Mouse (Mus musculus): Measurements from ENCODE around the gene 4632433K11Rik.

4632433K11Rik gene

DNA sequence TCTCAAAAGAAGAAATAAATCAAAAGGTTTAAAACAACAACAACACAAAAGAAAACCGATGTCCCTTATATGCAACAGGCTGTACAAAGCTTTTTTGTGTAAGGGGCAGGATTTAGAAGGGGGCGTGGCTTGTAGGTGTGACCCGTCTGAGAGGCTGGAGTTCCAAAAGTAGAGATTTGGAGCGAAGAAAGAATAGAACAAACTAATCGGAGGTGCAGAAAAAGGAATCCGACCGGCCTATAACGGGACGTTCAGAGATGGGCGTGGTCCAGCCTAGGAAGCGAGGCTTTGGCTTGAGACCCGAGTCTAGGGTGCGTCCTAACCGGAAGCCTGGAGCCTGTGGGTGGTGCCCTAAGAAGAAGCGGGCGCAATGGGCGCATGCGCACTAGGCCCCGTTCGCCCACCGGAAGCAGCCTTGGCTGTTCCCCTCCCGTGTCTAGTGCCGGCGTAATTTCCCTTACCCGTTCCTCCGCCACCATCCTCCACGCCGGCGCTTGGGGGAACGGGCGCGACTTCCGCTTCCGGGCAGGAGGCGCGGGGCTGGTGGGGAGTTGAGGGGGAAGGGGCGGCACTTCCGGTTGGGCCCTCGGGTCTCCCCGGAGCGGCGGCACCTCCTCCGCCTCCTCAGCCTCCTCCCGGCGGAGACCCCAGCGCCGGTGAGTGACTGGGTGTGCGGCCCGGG lies 13.8 kb upstream of the 4632433K11Rik start, which contains the start of the genes Zfp865 and Ccdc106:
Gene Zfp865 (plus strand): TSS at position 377 of the 682 bp plus-strand sequence.
Gene Ccdc106 (plus strand): TSS at position 554 of the 682 bp plus-strand sequence.
- peak; percentile 97 to 99 for DNase-seq (ENCODE audit: low spot score in 2 of 2)

GRCm38 (mm10) chr7:5020685-5021084 lies 13.2 kb upstream of the 4632433K11Rik start:
- no peak for DNase-seq (ENCODE audit: low spot score in 2 of 2)

DNA sequence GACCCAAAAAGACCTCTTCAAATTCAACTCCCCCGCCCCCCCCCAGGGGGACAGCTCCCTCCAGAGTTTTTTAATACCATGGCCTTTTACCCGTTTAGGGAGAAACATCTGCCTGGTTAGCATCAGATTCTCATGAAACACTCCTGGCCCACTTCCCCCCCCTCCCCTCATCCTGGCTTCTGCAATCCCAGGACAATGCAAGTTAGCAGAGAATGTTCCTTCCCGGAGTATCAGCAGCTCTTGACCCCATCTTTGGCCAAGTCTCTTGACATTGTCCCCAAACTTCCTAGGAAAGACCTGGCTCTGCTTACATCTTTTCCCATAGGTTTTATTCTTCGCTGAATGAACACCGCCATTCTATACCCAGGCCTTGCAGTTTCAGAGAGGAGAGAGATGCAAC lies 12.7 kb upstream of the 4632433K11Rik start:
- DNase-seq (ENCODE audit: low spot score in 2 of 2), result no peak

DNA sequence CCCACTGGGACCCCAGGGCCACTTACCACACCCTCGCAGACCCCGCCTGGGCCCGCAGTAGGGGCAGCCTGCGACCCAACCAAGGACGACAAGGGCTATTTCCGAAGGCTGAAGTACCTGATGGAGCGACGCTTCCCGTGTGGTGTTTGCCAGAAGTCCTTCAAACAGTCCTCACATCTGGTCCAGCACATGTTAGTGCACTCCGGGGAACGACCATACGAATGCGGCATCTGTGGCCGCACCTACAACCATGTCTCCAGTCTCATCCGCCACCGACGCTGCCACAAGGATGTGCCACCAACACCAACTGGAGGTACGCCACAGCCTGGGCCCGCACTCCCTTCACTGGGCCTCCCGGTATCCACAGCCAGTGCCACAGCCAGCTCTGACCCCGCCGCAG lies 4.4 kb upstream of the 4632433K11Rik start:
- no peak for DNase-seq (ENCODE audit: low spot score in 2 of 2)

DNA sequence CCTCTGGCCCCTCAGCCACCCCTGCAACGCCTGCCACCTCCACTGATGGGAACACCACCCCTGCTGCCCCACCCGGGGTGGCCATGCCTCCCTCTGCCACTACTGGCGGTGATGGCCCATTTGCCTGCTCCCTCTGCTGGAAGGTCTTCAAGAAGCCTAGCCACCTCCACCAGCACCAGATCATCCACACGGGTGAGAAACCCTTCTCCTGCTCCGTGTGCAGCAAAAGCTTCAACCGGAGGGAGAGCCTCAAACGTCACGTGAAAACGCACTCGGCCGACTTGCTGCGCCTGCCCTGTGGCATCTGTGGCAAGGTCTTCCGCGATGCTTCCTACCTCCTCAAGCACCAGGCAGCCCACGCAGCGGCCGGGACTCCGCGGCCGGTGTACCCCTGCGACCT lies 4.0 kb upstream of the 4632433K11Rik start:
- DNase-seq (ENCODE audit: low spot score in 2 of 2), result no peak

DNA sequence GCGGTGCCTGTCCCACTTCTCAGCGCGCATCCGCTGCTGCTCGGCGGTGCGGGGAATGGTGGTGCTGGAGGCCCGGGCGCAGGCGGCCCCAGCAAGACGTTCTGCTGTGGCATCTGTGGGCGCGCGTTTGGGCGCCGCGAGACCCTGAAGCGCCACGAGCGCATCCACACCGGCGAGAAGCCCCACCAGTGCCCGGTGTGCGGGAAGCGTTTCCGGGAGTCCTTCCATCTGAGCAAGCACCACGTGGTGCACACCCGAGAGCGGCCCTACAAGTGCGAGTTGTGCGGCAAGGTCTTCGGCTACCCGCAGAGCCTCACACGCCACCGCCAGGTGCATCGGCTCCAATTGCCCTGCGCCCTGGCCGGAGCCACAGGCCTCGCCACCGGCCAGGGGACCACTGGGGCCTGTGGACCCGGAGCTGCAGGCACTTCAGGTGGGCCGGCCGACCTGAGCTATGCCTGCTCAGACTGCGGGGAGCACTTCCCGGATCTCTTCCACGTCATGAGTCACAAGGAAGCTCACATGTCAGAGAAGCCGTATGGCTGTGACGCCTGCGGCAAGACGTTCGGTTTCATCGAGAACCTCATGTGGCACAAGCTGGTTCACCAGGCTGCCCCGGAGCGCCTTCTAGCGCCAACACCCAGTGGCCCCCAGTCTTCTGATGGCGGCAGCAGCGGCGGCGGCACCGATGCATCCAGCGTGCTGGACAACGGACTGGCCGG lies 3.2 kb upstream of the 4632433K11Rik start:
- no peak for DNase-seq (ENCODE audit: low spot score in 2 of 2)

GRCm38 (mm10) chr7:5031496-5031895 lies 2.4 kb upstream of the 4632433K11Rik start:
- DNase-seq (ENCODE audit: low spot score in 2 of 2), result no peak

DNA sequence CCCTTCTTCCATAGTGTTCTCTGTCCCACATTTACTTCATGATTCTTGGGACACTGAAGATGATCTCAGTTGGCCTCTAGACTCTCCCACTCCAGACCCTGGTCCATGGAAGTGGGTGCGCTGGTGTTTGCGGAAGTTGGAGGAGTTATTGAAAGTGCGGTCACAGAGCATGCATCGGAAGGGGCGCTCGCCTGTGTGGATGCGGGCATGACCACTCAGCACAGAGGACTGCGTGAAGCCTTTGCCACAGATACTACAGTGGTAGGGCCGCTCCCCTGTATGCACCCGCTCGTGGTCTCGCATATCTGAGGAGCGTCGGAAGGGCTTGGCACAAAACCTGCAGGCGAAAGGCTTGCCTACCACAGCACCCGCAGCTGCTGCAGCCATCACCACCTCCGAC lies 1.7 kb downstream of the 4632433K11Rik start:
- no peak for DNase-seq (ENCODE audit: low spot score in 2 of 2)

DNA sequence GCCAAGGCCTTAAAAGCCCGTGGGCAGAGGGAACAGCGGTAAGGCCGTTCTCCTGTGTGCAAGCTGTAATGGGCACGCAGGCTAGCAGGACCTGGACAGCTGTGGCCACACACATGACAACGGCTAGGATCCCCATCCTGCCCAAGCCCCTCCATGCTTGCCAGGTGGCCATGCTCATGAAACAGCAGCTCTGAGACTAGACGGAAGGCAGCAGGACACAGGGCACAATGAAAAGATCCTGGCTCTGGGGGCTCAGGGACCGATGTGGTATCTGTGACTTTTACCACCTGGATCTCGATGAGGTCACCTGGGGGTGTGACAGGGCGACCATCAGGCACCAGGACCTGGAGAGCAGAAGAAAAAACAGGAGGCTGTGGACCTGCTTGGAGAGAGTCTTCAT lies 2.2 kb downstream of the 4632433K11Rik start:
- DNase-seq (ENCODE audit: low spot score in 2 of 2), result no peak

- DNase-seq (ENCODE audit: low spot score in 2 of 2), result no peak
Measured at GRCm38 (mm10) chr7:5037026-5037425, 3.1 kb downstream of the 4632433K11Rik start.

- no peak for DNase-seq (ENCODE audit: low spot score in 2 of 2)
Measured at GRCm38 (mm10) chr7:5037467-5037866, 3.5 kb downstream of the 4632433K11Rik start.

DNA sequence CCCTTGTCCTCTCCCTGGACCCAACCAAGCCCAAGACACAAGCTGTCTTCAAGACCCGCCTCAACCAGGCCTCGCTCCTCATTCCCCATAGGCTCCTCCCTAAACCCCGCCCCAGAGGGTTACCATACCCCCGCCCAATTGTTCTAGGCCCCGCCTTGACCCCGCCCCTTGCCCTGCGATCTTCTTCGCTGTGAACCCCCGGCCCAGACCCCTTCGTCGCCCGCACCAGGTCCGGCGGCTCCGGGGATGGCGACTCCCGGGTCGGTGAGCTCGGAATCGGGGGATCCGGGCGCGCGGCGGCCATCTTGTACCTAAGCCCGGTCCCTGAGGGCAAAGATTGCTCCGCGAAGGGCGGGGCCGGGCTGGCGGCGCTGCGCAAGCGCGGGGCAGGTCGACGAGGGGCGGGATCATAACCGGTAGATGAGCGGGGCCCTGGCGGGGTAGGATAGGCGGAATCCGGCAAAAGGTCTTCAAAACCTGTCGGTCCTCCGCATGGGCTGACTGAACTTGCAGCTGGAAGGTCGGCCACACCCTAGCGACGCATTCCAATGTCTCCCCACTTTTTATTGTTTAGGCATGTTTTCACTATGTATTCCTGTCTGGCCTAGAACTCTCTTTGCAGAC lies 4.3 kb downstream of the 4632433K11Rik start, which contains the start of gene Zfp784:
Gene Zfp784 (minus strand): TSS at position 338 of the 624 bp plus-strand sequence.
- peak; percentile 95 for DNase-seq (ENCODE audit: low spot score in 2 of 2)

GRCm38 (mm10) chr7:5038940-5039339 lies 5.0 kb downstream of the 4632433K11Rik start:
- DNase-seq (ENCODE audit: low spot score in 2 of 2), result no peak

DNA sequence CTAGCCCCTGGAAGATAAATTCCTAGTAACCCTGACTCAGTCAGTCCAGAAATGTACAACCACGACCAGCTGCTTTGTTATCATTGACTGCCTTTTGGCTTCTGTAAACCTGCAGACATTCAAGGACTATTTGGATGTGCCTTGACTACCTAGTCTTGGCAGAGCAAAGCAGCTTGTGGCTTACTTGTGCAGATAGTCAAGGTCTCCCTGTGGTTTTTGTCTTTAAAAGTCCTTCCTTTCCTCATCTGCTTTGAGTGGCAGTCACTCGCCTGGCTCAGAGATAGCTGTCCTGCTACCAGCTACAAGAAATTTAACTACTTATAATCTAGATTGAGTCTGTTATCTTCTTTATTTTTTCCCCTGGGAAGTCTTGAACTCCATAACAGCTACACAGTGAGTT lies 11.1 kb downstream of the 4632433K11Rik start:
- no peak for DNase-seq (ENCODE audit: low spot score in 2 of 2)

GRCm38 (mm10) chr7:5046112-5046511 lies 12.2 kb downstream of the 4632433K11Rik start:
- DNase-seq (ENCODE audit: low spot score in 2 of 2), result no peak

GRCm38 (mm10) chr7:5047313-5047712 lies 13.4 kb downstream of the 4632433K11Rik start:
- no peak for DNase-seq (ENCODE audit: low spot score in 2 of 2)

GRCm38 (mm10) chr7:5051193-5052192 lies 17.6 kb downstream of the 4632433K11Rik start, which contains the start of gene Zfp580:
Gene Zfp580, plus strand, starts transcription at chr7:5051538.
- DNase-seq (ENCODE audit: low spot score in 2 of 2), result peak; percentile 65 to 68

DNA sequence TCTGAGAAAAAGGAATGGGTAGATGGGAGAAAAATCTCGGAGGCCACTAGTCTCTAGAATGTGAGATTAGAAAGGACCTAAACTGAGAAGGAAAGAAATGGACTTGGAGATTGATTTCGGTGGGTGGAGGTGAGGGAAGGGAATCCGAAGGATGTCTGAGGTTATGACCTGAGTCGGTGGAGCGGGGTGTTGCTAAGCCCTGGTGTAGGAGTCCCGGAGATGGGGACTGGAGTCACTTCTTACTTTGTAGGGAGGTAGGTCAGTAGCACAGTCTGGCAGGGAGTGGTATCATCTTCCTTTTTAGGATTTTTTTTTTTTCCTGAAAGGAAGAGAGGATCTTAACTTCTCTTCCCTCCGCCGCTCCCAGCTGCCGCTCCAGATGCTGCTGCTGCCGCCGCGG lies 18.5 kb downstream of the 4632433K11Rik start:
- DNase-seq (ENCODE audit: low spot score in 2 of 2), result no peak

- no peak for DNase-seq (ENCODE audit: low spot score in 2 of 2)
Measured at GRCm38 (mm10) chr7:5052931-5053343, 19.0 kb downstream of the 4632433K11Rik start.

GRCm38 (mm10) chr7:5053456-5054179 lies 19.7 kb downstream of the 4632433K11Rik start:
- no peak for DNase-seq (ENCODE audit: low spot score in 2 of 2)

All from urinary bladder, postnatal 36 days (tissue).